ENCODE assay signal across 21 mouse cellular contexts in genomic region chr1:20893059-20893458, GRCm38 (mm10). TPM values are rescaled to one million over a fixed set of nuclear protein-coding genes. Genes with fewer than 3 reads are reported as not detected.
DNase-seq lines count a peak whose midpoint lies in the region; ATAC-seq and TF ChIP-seq lines count a peak whose summit lies in the region.
"Had no signal": no experiment of that assay in that cellular context is flagged by ENCODE, and none has a peak within 500 bp of the region (broad histone marks: within the 10 kb centered on the region; RNA-seq: fewer than 3 reads in every experiment).

No protein-coding gene starts in this region.

- peak overlapping the region; percentile 39; the same call in 1 of the 2 replicates for H3K9ac ChIP-seq in hindbrain, embryonic 14.5 days
- no peak overlapping the region for H3K9ac ChIP-seq in hindbrain, embryonic 11.5 days (ENCODE audit: low read depth, low read length)
- no peak overlapping the region for H3K9ac ChIP-seq in forebrain, postnatal 0 days
- H3K9ac ChIP-seq in neural tube, embryonic 14.5 days (replicated peaks; ENCODE audit: low read depth, low read length), result no peak overlapping the region
- H3K9ac ChIP-seq: embryonic facial prominence, embryonic 12.5 days; heart, embryonic 15.5 days; liver, embryonic 13.5 days had no signal

- no peaks in the 10 kb centered on the region for H3K36me3 ChIP-seq in hindbrain, embryonic 14.5 days (replicated peaks; ENCODE audit: control insufficient read depth, insufficient read depth)
- no peaks in the 10 kb centered on the region for H3K36me3 ChIP-seq in hindbrain, embryonic 11.5 days (ENCODE audit: control insufficient read depth, insufficient read depth, low read length)
- H3K36me3 ChIP-seq in forebrain, postnatal 0 days (ENCODE audit: insufficient read depth), result no peaks in the 10 kb centered on the region
- H3K36me3 ChIP-seq in neural tube, embryonic 14.5 days (ENCODE audit: control insufficient read depth, insufficient read depth, low read length), result no peaks in the 10 kb centered on the region
- H3K36me3 ChIP-seq: embryonic facial prominence, embryonic 12.5 days; heart, embryonic 15.5 days; liver, embryonic 13.5 days had no signal

- TF ChIP-seq CTCF in forebrain, postnatal 0 days (IDR thresholded peaks at IDR 0.05; ENCODE audit: low read depth), result no peak

- H3K27ac ChIP-seq in hindbrain, embryonic 14.5 days, result no peak overlapping the region
- no peak overlapping the region for H3K27ac ChIP-seq in hindbrain, embryonic 11.5 days (ENCODE audit: low read depth, low read length)
- no peak overlapping the region for H3K27ac ChIP-seq in forebrain, postnatal 0 days (ENCODE audit: low read depth, low read length)
- H3K27ac ChIP-seq in neural tube, embryonic 14.5 days (ENCODE audit: low read depth, low read length), result no peak overlapping the region
- H3K27ac ChIP-seq: embryonic facial prominence, embryonic 12.5 days; gastrocnemius, adult 2 months; heart, embryonic 15.5 days; liver, embryonic 13.5 days had no signal

- no peaks in the 10 kb centered on the region for H3K27me3 ChIP-seq in hindbrain, embryonic 14.5 days (ENCODE audit: control insufficient read depth, insufficient read depth, low read length)
- no peaks in the 10 kb centered on the region for H3K27me3 ChIP-seq in hindbrain, embryonic 11.5 days (ENCODE audit: control insufficient read depth, insufficient read depth, low read length)
- H3K27me3 ChIP-seq in forebrain, postnatal 0 days (ENCODE audit: insufficient read depth, low read length), result no peaks in the 10 kb centered on the region
- no peaks in the 10 kb centered on the region for H3K27me3 ChIP-seq in neural tube, embryonic 14.5 days (ENCODE audit: control insufficient read depth, insufficient read depth, low read length)
- H3K27me3 ChIP-seq: CH12.LX; embryonic facial prominence, embryonic 12.5 days; heart, embryonic 15.5 days had no signal

- peak; percentile 54 to 63 for DNase-seq in cerebellum, adult 18-20 months
- DNase-seq in cerebellum, postnatal 10 days, result no peak
- DNase-seq in hindbrain, embryonic 14.5 days (ENCODE audit: low spot score), result no peak
- DNase-seq in hindbrain, embryonic 11.5 days (ENCODE audit: low spot score), result no peak
- no peak for DNase-seq in forebrain, postnatal 0 days
- no peak for DNase-seq in heart, postnatal 4 days
- DNase-seq in adrenal gland, postnatal 14 days, result no peak
- DNase-seq: adrenal gland, postnatal 10 days; gastrocnemius, adult 2 months; heart, adult 18-20 months; kidney, adult 8-10 months; kidney, postnatal 4 days; layer of hippocampus, postnatal 36 days; liver, embryonic 13.5 days; lung, postnatal 10 days; retina, postnatal 1 day had no signal

- no peaks in the 10 kb centered on the region for H3K9me3 ChIP-seq in hindbrain, embryonic 14.5 days (ENCODE audit: control insufficient read depth, low read length)
- no peaks in the 10 kb centered on the region for H3K9me3 ChIP-seq in hindbrain, embryonic 11.5 days (ENCODE audit: control insufficient read depth, low read length)
- H3K9me3 ChIP-seq in forebrain, postnatal 0 days (ENCODE audit: low read length), result no peaks in the 10 kb centered on the region
- H3K9me3 ChIP-seq in neural tube, embryonic 14.5 days (ENCODE audit: control insufficient read depth, low read length), result no peaks in the 10 kb centered on the region
- H3K9me3 ChIP-seq: embryonic facial prominence, embryonic 12.5 days; heart, embryonic 15.5 days; liver, embryonic 13.5 days; megakaryocyte, embryonic 14.5 days had no signal

- peaks cover 19% of the 10 kb centered on the region for H3K4me1 ChIP-seq in hindbrain, embryonic 14.5 days (replicated peaks; ENCODE audit: control insufficient read depth, insufficient read depth, low read length)
- no peaks in the 10 kb centered on the region for H3K4me1 ChIP-seq in hindbrain, embryonic 11.5 days (replicated peaks; ENCODE audit: control insufficient read depth, insufficient read depth, low read length)
- peaks cover 9% of the 10 kb centered on the region for H3K4me1 ChIP-seq in forebrain, postnatal 0 days (ENCODE audit: insufficient read depth)
- H3K4me1 ChIP-seq in neural tube, embryonic 14.5 days (ENCODE audit: control insufficient read depth, insufficient read depth, low read length), result peaks cover 5% of the 10 kb centered on the region; the same call in 1 of the 2 replicates

- H3K4me3 ChIP-seq in hindbrain, embryonic 14.5 days (replicated peaks; ENCODE audit: low read length), result peak overlapping the region; percentile 67
- no peak overlapping the region for H3K4me3 ChIP-seq in hindbrain, embryonic 11.5 days (ENCODE audit: low read depth, low read length)
- no peak overlapping the region for H3K4me3 ChIP-seq in forebrain, postnatal 0 days (ENCODE audit: low read depth, low read length)
- no peak overlapping the region for H3K4me3 ChIP-seq in neural tube, embryonic 14.5 days (ENCODE audit: low read depth, low read length)
- H3K4me3 ChIP-seq: embryonic facial prominence, embryonic 12.5 days; gastrocnemius, adult 2 months; heart, embryonic 15.5 days; liver, embryonic 13.5 days; megakaryocyte, embryonic 14.5 days had no signal

- ATAC-seq in hindbrain, embryonic 14.5 days (ENCODE audit: low FRiP score), result no peak
- no peak for ATAC-seq in hindbrain, embryonic 11.5 days (ENCODE audit: low FRiP score)
- ATAC-seq in forebrain, postnatal 0 days, result no peak
- no peak for ATAC-seq in neural tube, embryonic 14.5 days (ENCODE audit: low read depth)

- H3K4me2 ChIP-seq in hindbrain, embryonic 14.5 days (replicated peaks), result peak overlapping the region; percentile 66
- no peak overlapping the region for H3K4me2 ChIP-seq in hindbrain, embryonic 11.5 days (replicated peaks; ENCODE audit: low read depth, low read length)
- peak overlapping the region; percentile 81 for H3K4me2 ChIP-seq in forebrain, postnatal 0 days (ENCODE audit: low read depth)
- H3K4me2 ChIP-seq in neural tube, embryonic 14.5 days (ENCODE audit: low read depth, low read length), result peak overlapping the region; percentile 84
- H3K4me2 ChIP-seq: embryonic facial prominence, embryonic 12.5 days; heart, embryonic 15.5 days; liver, embryonic 13.5 days had no signal

- 89% methylated on average over 5 of the region's 5 CpGs for WGBS in hindbrain, embryonic 14.5 days
- WGBS in hindbrain, embryonic 11.5 days, result 94% methylated on average over 5 of the region's 5 CpGs
- WGBS in forebrain, postnatal 0 days, result 58% methylated on average over 5 of the region's 5 CpGs
- 87% methylated on average over 5 of the region's 5 CpGs for WGBS in neural tube, embryonic 14.5 days

RNA-seq across cellular contexts. Expression of gene Paqr8, which starts 2.7 kb away (rescaled TPM):
- 39.9 and 43.5 TPM in 2 replicates for polyA plus RNA-seq in hindbrain, embryonic 14.5 days (2014; fragmentation: Nextera tagmentation; extraction: Ambion mirVana)
- polyA plus RNA-seq in hindbrain, embryonic 11.5 days (2014; fragmentation: Nextera tagmentation; extraction: Ambion mirVana), result 10.0 and 11.9 TPM in 2 replicates
- 45.5 and 55.9 TPM in 2 replicates for total RNA-seq in forebrain, postnatal 0 days (2014; rRNA removed)
- 14.9 and 25.8 TPM in 2 replicates for polyA plus RNA-seq in forebrain, postnatal 0 days (2015; fragmentation: Nextera tagmentation; extraction: Ambion mirVana)
- 33.2 and 35.6 TPM in 2 replicates for polyA plus RNA-seq in neural tube, embryonic 14.5 days (2014; fragmentation: Nextera tagmentation; extraction: Ambion mirVana)
- 1 to 10 TPM; 2.4 TPM for total RNA-seq in heart, postnatal 4 days (2021)
- total RNA-seq in adrenal gland, postnatal 14 days (2021), result 25.6 and 27.5 TPM in 2 replicates

RNA-seq across cellular contexts. Expression of gene Efhc1, which starts 58.4 kb away (rescaled TPM):
- polyA plus RNA-seq in hindbrain, embryonic 14.5 days (2014; fragmentation: Nextera tagmentation; extraction: Ambion mirVana), result 3.4 and 3.5 TPM in 2 replicates
- 4.0 and 4.3 TPM in 2 replicates for polyA plus RNA-seq in hindbrain, embryonic 11.5 days (2014; fragmentation: Nextera tagmentation; extraction: Ambion mirVana)
- 3.0 and 7.6 TPM in 2 replicates for total RNA-seq in forebrain, postnatal 0 days (2014; rRNA removed)
- polyA plus RNA-seq in forebrain, postnatal 0 days (2015; fragmentation: Nextera tagmentation; extraction: Ambion mirVana), result 2.2 and 3.1 TPM in 2 replicates
- 0.95 and 1.9 TPM in 2 replicates for polyA plus RNA-seq in neural tube, embryonic 14.5 days (2014; fragmentation: Nextera tagmentation; extraction: Ambion mirVana)
- total RNA-seq in heart, postnatal 4 days (2021), result 1 to 10 TPM in 1 of 2 experiments, under 1 TPM in 1; 0.60 to 1.0 TPM
- 1.7 and 1.9 TPM in 2 replicates for total RNA-seq in adrenal gland, postnatal 14 days (2021)
- total RNA-seq: CH12.LX had no signal

Comparison
In these comparisons a context has a peak if more than half of its experiments do, and no peak if none do; other contexts are left out.
1. DNase-seq: peak in cerebellum, adult 18-20 months (2 of 2); none in cerebellum, postnatal 10 days (0 of 2), hindbrain, embryonic 14.5 days (single experiment), hindbrain, embryonic 11.5 days (single experiment), forebrain, postnatal 0 days (single experiment), heart, postnatal 4 days (single experiment) and adrenal gland, postnatal 14 days (single experiment).